Mouse (Mus musculus) C2C12 (cell line): ENCODE measurements at regions not wholly inside any gene's neighbourhood (a gene's known extent, or its start where the extent isn't known, plus 50 kb on each side); places are given as distances from the start of the nearest gene placed in this dataset.
"Not testable (repeated sequence)": the region's sequence is repeated elsewhere in the genome, so short reads cannot be mapped to it uniquely, and the experiment has no call there.

ENCODE experiments used
- CEBPB ChIP-seq: IDR thresholded peaks from one replicate; pipeline ENCODE4 v1.6.1; 2011; ENCODE audit warnings: low read depth, mild to moderate bottlenecking, control low read depth, moderate library complexity
- CTCF ChIP-seq: IDR thresholded peaks from one replicate; pipeline ENCODE4 v1.5.1; 2011; ENCODE audit not compliant: control insufficient read depth, insufficient read depth, insufficient read length
- FOSL1 ChIP-seq: IDR thresholded peaks from one replicate; pipeline ENCODE4 v1.8.0; 2011; ENCODE audit warnings: mild to moderate bottlenecking, low read length; ENCODE audit not compliant: poor library complexity, insufficient read depth, severe bottlenecking
- MAX ChIP-seq: IDR thresholded peaks from one replicate; pipeline ENCODE4 v1.6.1; 2011; ENCODE audit warnings: mild to moderate bottlenecking, control low read depth
- MYOD1 ChIP-seq: IDR thresholded peaks from one replicate; pipeline ENCODE4 v1.6.1; 2011; ENCODE audit warnings: low read depth; ENCODE audit not compliant: control insufficient read depth, insufficient read length
- MYOG ChIP-seq: IDR thresholded peaks from one replicate; pipeline ENCODE4 v1.6.1; 2011; ENCODE audit not compliant: control insufficient read depth, insufficient read length; ENCODE audit errors: extremely low read depth
- USF1 ChIP-seq: IDR thresholded peaks from one replicate; pipeline ENCODE4 v1.6.1; 2011; ENCODE audit warnings: low read depth, mild to moderate bottlenecking, control low read depth, moderate library complexity

- TF ChIP-seq CTCF, USF1, CEBPB, MYOG, MAX, FOSL1, MYOD1: not testable (repeated sequence)
Measured at GRCm38 (mm10) chr4:3401766-3402165, 216.6 kb upstream of the Vmn1r3 start.
